Mouse (Mus musculus) bone marrow, adult 2 months (tissue): Measurements from ENCODE around the gene Smc1b.
A peak's percentile ranks its signal among the peaks of the same experiment; 100 is the strongest.

Experiments
- CTCF ChIP-seq: fragments of 200-500 bp; IDR thresholded peaks from 2 replicates; pipeline ENCODE4 v1.5.1; 2011; ENCODE audit warnings: low read length, control low read depth; ENCODE audit not compliant: control insufficient read depth, insufficient read depth
- POLR2A ChIP-seq: fragments of 200-500 bp; IDR thresholded peaks from 2 replicates; pipeline ENCODE4 v1.6.1; 2011; ENCODE audit warnings: low read depth, mild to moderate bottlenecking, control low read depth, low read length, borderline replicate concordance; ENCODE audit not compliant: control insufficient read depth

DNA sequence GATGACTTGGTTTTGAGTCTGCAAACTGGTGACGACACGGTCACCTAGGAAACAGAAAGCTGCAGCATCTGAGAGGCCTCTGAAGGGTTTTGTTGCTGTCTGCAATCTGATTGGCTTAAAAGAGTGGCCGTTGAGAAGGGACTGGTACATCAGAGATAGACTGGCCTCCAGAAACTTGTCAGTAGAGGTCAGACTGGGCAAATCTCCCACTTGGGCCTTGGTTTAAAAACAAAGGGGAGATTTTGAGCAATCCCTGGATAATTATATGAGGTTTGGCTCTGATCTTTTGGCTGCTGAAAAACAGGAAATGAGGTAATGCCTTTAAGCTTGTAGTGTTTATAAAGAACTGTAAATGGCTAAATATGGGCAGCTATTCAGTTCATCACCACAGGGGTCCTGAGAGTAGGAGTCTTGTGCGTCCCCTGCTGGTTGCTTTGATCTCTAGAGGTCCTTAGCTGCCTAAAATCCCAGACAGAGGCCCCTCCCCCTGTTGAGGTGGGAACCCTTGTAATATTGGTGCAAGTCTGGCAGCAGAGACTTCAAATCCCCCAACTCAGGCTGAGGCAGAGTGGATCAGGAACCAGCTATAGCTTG, 89.3 kb downstream of the Smc1b start:
- TF ChIP-seq POLR2A (no peak), CTCF (peak; percentile 46)
